Mouse (Mus musculus) stomach, adult 2 months (tissue): Measurements from ENCODE around the gene Hes5. TPM values are rescaled to one million over a fixed set of nuclear protein-coding genes. Genes with fewer than 3 reads are reported as not detected.

Experiments used
- polyA plus RNA-seq: library from polyadenylated mRNA; depleted of rRNA; stranded (reverse); fragments of >200 nt; gene quantifications from 2 replicates; pipeline ENCODE4 v1.2.3, GENCODE M21; 2012; rRNA removed

Hes5 gene
- polyA plus RNA-seq = not detected in 2 replicates

DNA sequence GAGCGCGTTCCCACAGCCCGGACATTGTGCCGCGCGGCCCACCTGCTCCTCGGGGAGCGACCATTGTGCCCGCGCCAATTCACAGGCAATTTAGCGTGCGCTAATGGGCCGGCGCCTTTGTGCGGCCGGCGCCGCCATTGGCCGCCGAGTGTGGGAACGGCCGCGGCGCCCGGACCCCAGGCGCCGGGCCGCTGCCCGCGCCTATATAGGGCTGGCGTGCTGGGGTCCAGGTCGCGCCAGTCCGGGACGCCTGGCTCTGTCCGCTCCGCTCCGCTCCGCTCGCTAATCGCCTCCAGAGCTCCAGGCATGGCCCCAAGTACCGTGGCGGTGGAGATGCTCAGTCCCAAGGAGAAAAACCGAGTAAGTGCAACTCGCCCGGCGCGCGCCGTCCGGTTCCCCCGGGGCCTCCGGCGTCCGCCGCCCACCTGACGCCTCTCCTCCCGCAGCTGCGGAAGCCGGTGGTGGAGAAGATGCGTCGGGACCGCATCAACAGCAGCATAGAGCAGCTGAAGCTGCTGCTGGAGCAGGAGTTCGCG, at the start of gene Hes5:
Hes5 (plus strand) TSS at position 234 of the 536 bp plus-strand sequence.

DNA sequence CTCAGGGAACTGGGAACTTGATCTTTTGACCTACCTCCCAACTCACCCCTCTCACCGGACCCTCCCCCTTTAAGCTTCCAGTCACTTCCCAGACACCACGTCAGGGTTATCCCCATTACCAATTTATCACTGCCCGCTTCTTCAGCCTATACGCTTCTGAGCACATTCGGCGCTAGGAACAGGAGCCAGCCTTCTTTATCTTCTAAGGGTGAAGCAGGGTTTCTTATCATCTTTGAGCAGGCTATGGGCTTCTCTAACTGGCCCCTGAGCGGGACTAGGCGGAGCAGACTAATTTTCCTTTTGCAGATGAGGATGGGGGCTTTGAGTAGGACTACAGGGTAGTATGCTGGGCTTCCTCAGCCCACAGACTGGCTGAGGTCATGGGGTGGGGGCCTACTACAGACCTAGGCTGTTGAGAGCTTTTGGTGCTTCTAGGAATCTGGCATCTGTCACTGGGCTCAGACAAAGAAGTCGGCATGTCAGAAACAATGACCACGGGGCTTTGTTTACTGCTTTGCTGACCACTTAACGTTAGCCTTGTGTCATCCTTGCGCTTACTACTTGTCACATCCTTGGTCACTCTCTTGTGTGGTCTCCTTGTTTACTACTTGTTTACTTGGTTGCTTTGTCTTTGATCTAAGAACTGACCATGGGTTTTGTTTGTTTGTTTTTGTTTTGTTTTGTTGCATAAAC, 32.2 kb upstream of the Hes5 start, which contains the start of gene Tnfrsf14:
Tnfrsf14 (minus strand) TSS at position 169 of the 693 bp plus-strand sequence.

DNA sequence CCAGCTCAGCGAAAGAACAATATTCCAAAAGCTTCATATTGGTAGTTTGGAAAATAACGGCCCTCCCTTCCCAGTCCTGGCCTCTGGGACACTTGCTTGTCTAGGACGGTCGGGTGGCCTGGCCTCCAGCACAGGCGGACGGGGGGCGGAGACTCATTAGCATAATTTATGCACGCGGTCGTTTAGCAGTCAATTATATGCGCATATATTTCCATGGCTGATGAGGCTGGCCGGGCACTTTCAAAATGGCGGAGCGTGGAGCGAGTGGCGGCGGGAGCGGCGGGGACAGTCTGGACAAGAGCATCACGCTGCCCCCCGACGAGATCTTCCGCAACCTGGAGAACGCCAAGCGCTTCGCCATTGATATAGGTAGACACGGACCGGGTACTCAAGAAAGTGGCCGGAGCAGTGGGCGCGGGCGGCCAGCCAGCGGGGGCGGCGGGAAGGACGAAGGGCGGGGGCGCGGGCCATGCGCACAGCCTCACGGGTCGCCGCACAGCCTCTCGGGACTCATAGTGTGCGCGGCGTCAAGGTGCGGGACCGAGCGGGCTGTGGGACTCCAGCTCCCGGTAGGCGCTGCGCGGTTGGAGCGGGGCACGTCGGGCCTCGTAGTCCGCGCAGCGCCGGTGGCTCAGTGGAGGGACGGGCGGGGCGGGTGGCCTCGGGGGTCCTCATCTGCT, 3.3 kb downstream of the Hes5 start, which contains the start of gene Pank4:
Pank4 (plus strand) TSS at position 223 of the 680 bp plus-strand sequence.

Other genes starting within 250 kb of the Hes5 start
- 0.02 TPM in 2 replicates for gene Ttc34, start 123.5 kb upstream of the Hes5 start, polyA plus RNA-seq
- 0.03 and 0.05 TPM in 2 replicates for gene Mmel1, start 91.3 kb upstream of the Hes5 start, polyA plus RNA-seq
- gene Fam213b, start 61.8 kb upstream of the Hes5 start, polyA plus RNA-seq = 11.3 and 11.5 TPM in 2 replicates
- 8.2 and 16.3 TPM in 2 replicates for gene Tnfrsf14, start 32.4 kb upstream of the Hes5 start, polyA plus RNA-seq
- gene Pank4, start 3.2 kb downstream of the Hes5 start, polyA plus RNA-seq = 12.3 and 14.5 TPM in 2 replicates
- gene Plch2, start 95.9 kb downstream of the Hes5 start, polyA plus RNA-seq = 32.9 and 42.6 TPM in 2 replicates
- 7.7 and 7.8 TPM in 2 replicates for gene Pex10, start 106.1 kb downstream of the Hes5 start, polyA plus RNA-seq
- gene Rer1, start 125.5 kb downstream of the Hes5 start, polyA plus RNA-seq = 31.5 and 41.9 TPM in 2 replicates
- gene Morn1, start 125.7 kb downstream of the Hes5 start, polyA plus RNA-seq = 3.8 and 4.6 TPM in 2 replicates